Comparison of ENCODE assay signal across 8 mouse cellular contexts in genomic region chr6:86396581-86397256, GRCm38 (mm10). TPM values are rescaled to one million over a fixed set of nuclear protein-coding genes. Genes with fewer than 3 reads are reported as not detected.
A peak's percentile ranks its signal among the peaks of the same experiment; 100 is the strongest.
DNase-seq lines count a peak whose midpoint lies in the region; ATAC-seq lines count a peak whose summit lies in the region.

Gene Pcyox1 (minus strand): TSS chr6:86397154.

- H3K27me3 ChIP-seq in hindbrain, embryonic 13.5 days, result no peaks in the 10 kb centered on the region; the same call in 1 of the 2 replicates

- H3K4me2 ChIP-seq in hindbrain, embryonic 13.5 days, result peak within 1 kb of the TSS; percentile 74

- H3K27ac ChIP-seq in hindbrain, embryonic 13.5 days, result peak within 1 kb of the TSS; percentile 95

- peak within 1 kb of the TSS; percentile 96 for H3K9ac ChIP-seq in hindbrain, embryonic 13.5 days

- H3K4me3 ChIP-seq in hindbrain, embryonic 13.5 days, result peak within 1 kb of the TSS; percentile 97

- H3K9me3 ChIP-seq in hindbrain, embryonic 13.5 days, result no peaks in the 10 kb centered on the region

- peaks cover 24% of the 10 kb centered on the region for H3K36me3 ChIP-seq in hindbrain, embryonic 13.5 days

- H3K4me1 ChIP-seq in hindbrain, embryonic 13.5 days (replicated peaks), result peaks cover 39% of the 10 kb centered on the region

- under 1% methylated on average over 51 of the region's 51 CpGs for WGBS in hindbrain, embryonic 13.5 days

- ATAC-seq in hindbrain, embryonic 13.5 days (ENCODE audit: low FRiP score), result peak; percentile 94

- peak; percentile 66 for DNase-seq in T-cell, adult 2 months (ENCODE audit: low spot score)
- peak; percentile 93 to 94 for DNase-seq in cerebellum, postnatal 25 days
- peak; percentile 74 to 82 for DNase-seq in frontal cortex, postnatal 25 days (ENCODE audit: low spot score in 2 of 2)
- DNase-seq in layer of hippocampus, postnatal 25 days (ENCODE audit: extremely low spot score in 1 of 2, low spot score in 1 of 2), result peak; percentile 76 to 77
- peak; percentile 90 for DNase-seq in lung, postnatal 14 days
- peak; percentile 63 for DNase-seq in retina, adult 2 months (ENCODE audit: low read depth, low spot score)
- DNase-seq in thymus, postnatal 25 days, result peak; percentile 87

RNA-seq across cellular contexts. Expression of gene Pcyox1, which starts in this region (rescaled TPM):
- 110 and 114 TPM in 2 replicates for polyA plus RNA-seq in hindbrain, embryonic 13.5 days (2015; fragmentation: Nextera tagmentation; extraction: Ambion mirVana)
- 100 to 1,000 TPM in 1 of 2 experiments, 10 to 100 TPM in 1; 96.7 to 126 TPM for total RNA-seq in layer of hippocampus, postnatal 25 days (2021)

Comparison
In these comparisons a context has a peak if more than half of its experiments do, and no peak if none do; other contexts are left out.
1. Peak in every context shown above with its lines: DNase-seq, ATAC-seq, H3K4me3 ChIP-seq and H3K27ac ChIP-seq.